Mouse (Mus musculus) gastrocnemius, postnatal 14 days (tissue): Measurements from ENCODE around the gene A3galt2. TPM values are rescaled to one million over a fixed set of nuclear protein-coding genes. Genes with fewer than 3 reads are reported as not detected.
A peak's percentile ranks its signal among the peaks of the same experiment; 100 is the strongest.

Source experiments
- DNase-seq: peaks from one replicate; pipeline ENCODE4 v3.0.0; 2021; ENCODE audit warnings: mixed read lengths
- intact Hi-C: fragments of 180-260 bp; cut with DNase I; formaldehyde crosslinking; loops from one replicate; pipeline ENCODE4 v1.15.1; 2025; ENCODE audit warnings: low total_unique reads
- total RNA-seq, 2 experiments: library from RNA; stranded (reverse); gene quantifications; 2 replicates each; pipeline ENCODE4 v1.2.3; 2021

Gene A3galt2
- total RNA-seq, 2 experiments from 2014 or later: 0.06 to 0.18 TPM

- peak; percentile 2 for DNase-seq
- intact Hi-C loops: no loop called here
Measured at GRCm38 (mm10) chr4:128785921-128786654, 30.9 kb downstream of the A3galt2 start.

DNA sequence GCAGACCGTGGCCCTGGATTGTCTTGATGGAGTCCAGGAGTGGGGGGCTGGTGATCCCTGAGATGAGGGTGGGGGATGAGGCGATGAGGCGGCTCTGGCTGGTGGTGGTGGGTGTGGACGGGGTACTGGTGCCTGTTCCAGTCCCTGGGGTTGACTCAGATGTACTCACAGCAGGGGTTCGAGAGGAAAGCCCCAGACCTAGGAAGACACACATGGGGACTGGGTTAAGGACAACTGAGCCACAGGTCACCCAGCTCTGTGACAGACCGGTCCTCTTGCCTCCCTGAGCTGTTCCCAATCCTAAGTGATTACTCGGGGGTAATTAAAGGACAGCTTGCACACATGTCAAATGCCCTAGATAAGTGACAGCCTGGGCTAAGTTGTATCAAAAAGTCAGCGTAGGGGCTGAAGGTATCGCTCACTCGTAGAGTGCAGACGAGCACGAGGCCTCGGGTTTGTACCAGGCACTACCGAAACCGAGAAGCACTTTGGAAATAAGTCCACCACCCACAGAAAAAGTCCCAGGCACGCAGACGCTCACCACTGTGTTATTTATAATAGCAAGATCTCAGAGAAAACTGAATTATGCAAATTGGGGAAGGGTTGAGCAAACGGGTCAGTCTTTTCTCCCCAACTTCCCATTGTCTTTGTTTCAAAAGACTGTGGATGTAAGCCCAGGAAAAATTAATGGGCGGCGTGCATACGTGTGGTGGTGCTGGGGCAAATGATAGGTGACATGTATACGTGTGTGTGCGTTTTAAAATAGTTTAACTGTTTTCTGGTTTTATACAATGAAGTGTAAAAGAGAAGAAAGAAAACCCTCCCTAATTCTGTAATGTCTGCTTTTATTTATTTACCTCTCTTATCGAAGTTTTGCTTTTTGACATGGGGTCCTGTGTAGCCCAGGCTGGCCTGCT lies 32.1 kb downstream of the A3galt2 start:
- intact Hi-C loops: no loop called here
- peak; percentile 4 for DNase-seq

DNA sequence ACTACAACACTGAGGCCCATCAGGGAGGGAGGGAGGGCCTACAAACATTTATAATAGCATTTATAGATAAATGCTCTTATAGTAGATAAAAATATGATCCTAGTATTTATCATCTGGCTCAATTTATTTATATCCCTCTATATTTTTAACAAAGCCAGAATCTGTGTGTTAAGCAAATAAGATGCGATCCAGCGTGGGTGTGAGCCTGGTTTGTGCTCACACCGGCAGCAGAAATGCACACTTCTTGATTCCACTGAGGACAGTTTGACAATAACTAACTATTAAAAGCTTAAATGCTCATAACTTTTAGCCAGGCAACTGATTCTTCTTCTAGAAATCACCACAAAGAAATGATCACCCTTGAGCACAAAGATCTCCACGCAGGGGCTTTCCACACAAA lies 32.9 kb downstream of the A3galt2 start:
- DNase-seq: no peak
- intact Hi-C loops: no loop called here

DNA sequence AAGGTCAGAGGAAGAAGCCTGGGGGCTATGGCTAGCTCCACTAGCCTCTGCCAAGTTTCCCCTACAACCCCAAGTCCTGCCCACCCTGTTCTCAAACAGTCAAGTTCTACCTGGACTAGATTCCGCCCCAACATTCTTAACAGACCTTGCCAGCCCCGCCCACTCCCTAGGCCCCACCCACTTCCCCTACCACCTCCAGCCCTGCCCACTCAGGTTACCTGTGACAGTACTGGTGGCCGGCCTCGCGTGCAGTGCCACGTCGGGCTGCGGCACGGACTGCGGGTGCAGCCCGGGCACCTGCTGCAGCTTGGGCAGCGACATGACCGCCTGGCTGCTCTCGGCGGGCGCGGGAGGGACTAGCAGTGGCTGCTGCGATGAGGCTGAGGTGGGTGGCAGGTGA lies 34.5 kb downstream of the A3galt2 start:
- no peak for DNase-seq
- intact Hi-C loops: no loop called here

GRCm38 (mm10) chr4:128793710-128794109 lies 38.5 kb downstream of the A3galt2 start:
- no peak for DNase-seq
- intact Hi-C loops: no loop called here

DNA sequence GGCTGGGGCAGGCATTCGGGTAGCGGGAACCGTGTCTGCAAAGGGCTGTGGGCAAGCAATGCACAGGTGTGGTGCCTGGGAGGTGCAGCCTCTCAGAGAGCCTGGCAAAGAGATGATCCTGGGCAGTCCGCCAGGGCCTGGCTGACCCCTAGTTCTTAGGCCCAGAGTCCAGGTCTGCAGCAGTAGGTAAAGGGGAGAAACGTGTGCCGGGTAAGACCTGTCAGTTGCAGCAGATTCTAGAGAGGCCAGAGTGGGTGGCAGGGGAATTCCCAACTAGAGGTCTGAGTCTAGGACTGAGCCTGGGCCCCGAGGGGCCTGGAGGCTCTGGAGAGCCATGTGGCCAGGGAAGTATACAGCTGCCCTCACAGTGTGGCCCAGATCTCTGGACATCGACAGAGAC lies 39.0 kb downstream of the A3galt2 start:
- intact Hi-C loops: no loop called here
- DNase-seq: no peak

DNA sequence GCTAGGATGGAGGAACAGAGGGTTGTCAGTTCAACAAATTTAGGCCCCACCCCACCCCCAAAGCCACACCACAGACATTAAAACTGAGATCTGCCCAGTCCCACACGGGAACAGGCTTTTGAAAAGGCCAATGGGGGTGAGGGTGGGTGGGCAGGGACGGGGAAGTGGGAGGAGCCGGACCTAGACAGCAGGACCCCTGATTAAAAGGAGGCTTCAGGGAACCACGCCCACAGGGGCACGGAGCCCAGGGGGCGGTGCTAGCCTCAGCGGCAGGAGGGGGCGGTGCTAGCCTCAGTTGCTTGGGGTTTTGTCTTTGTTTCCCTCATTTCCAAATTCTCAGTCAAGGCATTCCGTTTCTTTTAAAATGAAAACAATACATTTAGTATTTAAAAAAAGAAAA lies 40.4 kb downstream of the A3galt2 start:
- intact Hi-C loops: no loop called here
- no peak for DNase-seq

DNA sequence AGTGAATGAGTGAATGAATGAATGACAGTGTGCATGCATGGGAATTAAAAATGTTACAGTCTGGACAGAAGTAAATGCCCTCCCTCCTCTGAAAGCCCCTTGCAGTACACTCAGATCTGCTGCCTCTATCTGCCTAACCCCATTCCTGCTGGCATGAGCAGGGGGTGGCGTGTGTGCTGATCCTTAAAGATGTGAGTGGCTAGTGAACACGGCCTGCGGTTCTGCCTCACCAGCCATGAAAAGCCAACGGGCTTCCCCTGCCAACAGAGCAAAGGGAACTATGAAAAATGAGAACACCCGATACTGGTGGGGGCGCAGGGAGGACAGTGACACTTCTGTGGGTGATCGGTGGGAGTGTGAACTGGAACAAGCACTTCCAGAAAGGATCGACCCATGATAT lies 41.6 kb downstream of the A3galt2 start:
- no peak for DNase-seq
- intact Hi-C loops: no loop called here

DNA sequence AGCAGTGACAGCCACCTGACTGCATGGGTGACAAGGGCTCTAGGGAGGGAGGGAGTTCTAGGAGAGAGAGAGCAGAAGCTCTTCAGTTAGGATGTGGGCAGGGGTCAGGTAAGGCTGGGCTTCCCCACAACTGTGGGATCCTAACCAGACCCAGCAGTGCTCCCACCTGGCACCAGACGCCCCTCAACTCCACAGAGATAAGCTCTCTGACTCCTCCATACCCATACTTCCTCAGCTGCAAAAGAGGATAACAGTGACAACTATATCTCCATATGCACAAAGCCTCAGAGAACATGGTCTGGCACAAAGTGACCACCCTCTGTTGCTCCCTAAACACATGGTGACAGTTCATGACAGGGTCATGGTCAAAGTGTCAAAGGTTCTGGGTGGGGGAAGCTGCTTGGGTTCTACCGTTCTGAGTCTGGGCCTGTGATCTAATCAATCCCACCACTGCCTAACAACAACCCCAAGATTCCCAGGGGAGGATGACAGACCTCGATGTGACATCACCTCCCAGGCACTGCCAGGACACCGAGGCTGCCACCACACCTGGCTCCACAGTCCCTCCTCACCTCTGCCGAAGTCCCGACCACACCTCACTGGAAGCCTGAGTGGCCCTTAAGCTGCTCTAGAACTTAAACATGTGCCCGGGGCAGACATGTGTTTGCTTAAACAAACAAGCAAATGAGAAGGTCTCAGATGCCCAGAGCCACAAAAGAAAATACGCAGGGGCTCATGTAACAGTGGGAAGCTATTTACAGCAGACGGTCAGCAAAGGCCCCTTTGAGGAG lies 46.7 kb downstream of the A3galt2 start:
- intact Hi-C loops: no loop called here
- no peak for DNase-seq

DNA sequence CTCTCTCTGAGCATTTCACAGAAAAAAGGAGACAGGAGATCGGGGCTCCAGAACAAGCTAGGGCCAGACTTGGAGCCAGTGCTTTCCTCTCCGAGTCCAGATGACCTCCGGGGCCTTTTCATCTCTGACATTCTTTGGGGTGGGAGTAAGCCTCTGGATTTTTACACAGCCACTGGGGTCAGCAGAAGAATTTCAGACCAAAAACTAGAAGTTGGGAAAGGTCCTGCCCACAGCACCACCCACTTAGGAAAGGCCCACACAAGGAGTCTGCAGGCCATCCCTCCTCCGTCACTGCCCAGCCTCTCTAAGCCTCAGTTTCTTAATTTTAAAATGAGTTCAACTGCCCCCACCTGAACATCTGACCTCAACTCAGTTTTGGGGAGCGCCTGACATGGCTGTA lies 48.4 kb downstream of the A3galt2 start:
- DNase-seq: no peak
- intact Hi-C loops: no loop called here

- no peak for DNase-seq
- intact Hi-C loops: no loop called here
Measured at GRCm38 (mm10) chr4:128804426-128805149, 49.4 kb downstream of the A3galt2 start.

- DNase-seq: no peak
- intact Hi-C loops: no loop called here
Measured at GRCm38 (mm10) chr4:128805150-128806042, 50.2 kb downstream of the A3galt2 start.

- intact Hi-C loops: no loop called here
- DNase-seq: peak; percentile 58
Measured at GRCm38 (mm10) chr4:128806043-128806826, 51.1 kb downstream of the A3galt2 start, which contains the start of gene Zfp362. TSS of gene Zfp362 (minus strand) at chr4:128806045.

DNA sequence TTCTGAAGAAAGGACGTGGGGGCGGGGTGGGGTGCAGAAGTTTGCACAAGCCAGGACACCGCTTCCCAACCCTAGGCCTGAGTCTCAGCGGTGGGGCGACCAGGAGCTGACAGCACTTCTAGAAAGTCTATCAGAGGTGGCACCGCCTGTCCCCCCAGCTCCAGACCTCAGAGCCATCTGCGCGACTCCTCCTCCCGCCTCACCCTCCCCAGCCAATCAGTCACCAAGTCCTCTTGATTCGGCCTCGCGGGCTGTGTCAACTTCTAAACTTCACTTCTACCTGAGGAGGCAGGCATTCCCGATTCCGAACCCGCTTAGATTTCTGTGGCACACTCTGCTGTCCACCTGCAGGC lies 51.6 kb downstream of the A3galt2 start:
- intact Hi-C loops: no loop called here

DNA sequence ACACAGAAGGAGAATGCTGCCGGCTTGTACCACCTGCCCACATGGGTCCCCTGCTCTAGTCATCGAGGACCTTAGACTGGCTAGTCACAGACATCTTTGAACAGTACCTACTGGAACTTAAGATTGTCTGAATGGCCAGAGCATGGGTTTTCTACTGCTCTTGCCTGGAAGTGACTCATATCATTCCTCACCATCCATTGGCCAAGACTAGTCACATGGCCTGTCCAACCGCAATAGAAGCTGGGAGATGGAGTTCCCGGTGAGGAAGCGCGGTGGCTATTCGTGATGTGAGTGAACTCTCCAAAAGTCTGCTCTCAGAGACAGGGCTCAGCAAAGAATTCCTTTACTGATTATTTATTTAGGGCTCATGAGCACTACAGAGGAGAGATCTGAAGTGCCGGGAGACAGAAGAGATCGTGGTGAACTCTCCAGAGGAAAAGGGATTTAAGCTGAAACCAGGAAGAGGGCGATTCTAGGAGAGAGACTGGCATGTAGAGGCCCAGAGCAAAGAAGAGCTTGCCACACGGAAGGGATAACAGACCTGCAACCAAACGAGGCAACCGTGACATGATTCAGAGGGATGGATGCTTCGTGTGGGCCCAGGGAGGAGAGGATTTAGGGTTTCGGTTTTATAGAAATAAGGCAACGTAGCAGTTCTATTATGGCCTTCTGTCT lies 56.4 kb downstream of the A3galt2 start:
- intact Hi-C loops: no loop called here
- peak; percentile 73 for DNase-seq

More for the DNA sequence above, 51.6 kb downstream of the A3galt2 start:
- peak; percentile 66 for DNase-seq

DNA sequence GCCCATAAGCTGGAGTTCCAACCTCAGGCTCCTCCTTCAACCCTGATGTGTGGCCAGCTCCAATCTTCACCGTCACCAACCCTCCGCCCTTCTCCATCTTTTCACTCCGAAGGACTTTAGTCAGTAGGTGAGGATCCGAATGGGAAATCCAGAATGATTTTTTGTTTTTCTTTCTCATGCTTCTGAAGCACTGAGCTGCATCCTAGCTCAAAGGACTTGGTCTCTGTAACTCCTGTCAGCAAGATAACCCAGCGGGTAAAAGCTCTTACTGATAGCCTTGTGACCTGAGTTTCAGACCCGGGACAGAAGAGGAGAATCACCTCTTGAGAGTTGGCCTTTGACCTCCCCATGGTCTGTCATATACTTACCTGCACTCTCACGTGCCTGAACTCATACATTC lies 61.8 kb downstream of the A3galt2 start:
- intact Hi-C loops: no loop called here
- DNase-seq: no peak
